Mouse (Mus musculus) heart, embryonic 10.5 days (tissue): ENCODE measurements around the gene Slc39a3. TPM values are rescaled to one million over a fixed set of nuclear protein-coding genes. Genes with fewer than 3 reads are reported as not detected.
"Not testable (repeated sequence)": the region's sequence is repeated elsewhere in the genome, so short reads cannot be mapped to it uniquely, and the experiment has no call there.

ENCODE experiments used
- DNase-seq: peaks from one replicate; pipeline ENCODE4 v3.0.0-alpha.2; 2017; ENCODE audit warnings: low spot score
- H3K27ac ChIP-seq: fragments of 300-500 bp; sonication (generic); 2 replicates; pipeline ENCODE4 v1.5.1; 2016; ENCODE audit warnings: mild to moderate bottlenecking
- H3K27me3 ChIP-seq: fragments of 300-500 bp; sonication (generic); 2 replicates; pipeline ENCODE4 v1.6.1; 2016; ENCODE audit warnings: mild to moderate bottlenecking; ENCODE audit not compliant: poor library complexity, insufficient read depth, severe bottlenecking
- H3K36me3 ChIP-seq: fragments of 300-500 bp; sonication (generic); 2 replicates; pipeline ENCODE4 v1.6.1; 2016; ENCODE audit warnings: mild to moderate bottlenecking, moderate library complexity
- H3K4me1 ChIP-seq: fragments of 300-500 bp; sonication (generic); 2 replicates; pipeline ENCODE4 v1.6.1; 2016; ENCODE audit warnings: mild to moderate bottlenecking
- H3K4me3 ChIP-seq: fragments of 300-500 bp; sonication (generic); 2 replicates; pipeline ENCODE4 v1.5.1; 2016; ENCODE audit warnings: mild to moderate bottlenecking, moderate library complexity
- H3K9me3 ChIP-seq: fragments of 300-500 bp; sonication (generic); 2 replicates; pipeline ENCODE4 v1.6.1; 2016; ENCODE audit warnings: mild to moderate bottlenecking, moderate library complexity
- WGBS: fragments of 180-500 bp; shearing (Covaris S2); methylation state at CpG from one replicate; pipeline ENCODE4 v1.1.7; 2016; 5-methylcytosine and 5-hydroxymethylcytosine counted together
- polyA plus RNA-seq: library from polyadenylated mRNA; unstranded; fragments of >200 nt; fragmentation: Nextera tagmentation; extraction: Ambion mirVana; gene quantifications from 2 replicates; pipeline ENCODE4 v1.2.1, GENCODE M21; 2016

The Slc39a3 gene
- polyA plus RNA-seq, 1 experiment from 2014 or later, result 10.7 TPM

DNA sequence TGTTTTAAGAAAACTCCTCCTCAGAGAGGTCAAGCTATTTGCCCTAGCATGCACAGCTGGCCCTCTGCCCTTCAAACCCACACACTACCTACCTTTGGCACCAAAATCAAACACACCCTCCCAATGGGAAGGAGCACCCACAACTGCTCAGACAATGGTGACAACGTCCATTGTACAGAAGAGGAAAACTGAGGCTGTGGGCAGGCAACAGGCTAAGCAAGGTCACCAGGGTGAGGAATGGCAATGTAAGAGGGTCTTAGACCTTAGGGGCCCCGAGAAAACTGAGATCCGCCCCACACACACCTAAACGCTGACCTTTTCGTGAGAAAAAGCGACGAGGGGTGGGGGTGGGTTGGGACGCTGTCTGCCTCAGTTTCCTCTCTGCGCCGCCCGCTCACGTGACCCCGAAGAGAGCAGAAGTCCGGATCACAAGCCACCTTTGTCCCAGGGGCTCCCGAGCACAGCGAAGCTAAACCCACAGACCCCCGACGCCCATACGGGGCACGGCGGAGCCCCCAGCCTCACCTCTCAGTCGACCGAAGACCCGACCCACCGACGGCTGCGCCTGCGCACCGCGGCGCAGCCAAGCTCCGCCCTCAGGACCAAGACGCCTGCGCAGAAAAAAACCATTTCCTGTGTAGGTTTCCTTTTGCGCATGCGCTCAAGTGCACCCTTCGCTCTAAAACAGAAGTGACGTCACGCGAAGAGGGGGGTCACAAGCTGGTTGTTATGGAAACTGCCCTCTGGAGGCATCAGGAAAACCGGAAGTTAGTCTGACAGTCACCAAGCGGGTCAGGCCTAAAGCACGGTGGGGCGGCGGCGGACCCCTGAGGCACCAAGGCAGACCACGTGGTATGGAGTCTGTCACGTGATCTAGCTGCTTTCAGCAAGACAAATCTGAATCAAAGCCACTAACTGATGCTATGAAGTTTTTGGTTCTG is 22.6 kb upstream of the Slc39a3 start, which contains the start of gene Sgta:
Sgta (minus strand) TSS at position 579 of the 941 bp plus-strand sequence.
- H3K36me3 ChIP-seq, result peaks cover 16% of the 10 kb centered on the region; the same call in 1 of the 2 replicates
- WGBS, result under 1% methylated on average over 48 of the region's 48 CpGs
- peaks cover 30% of the 10 kb centered on the region for H3K4me1 ChIP-seq
- peak within 1 kb of the TSS; percentile 87 for H3K4me3 ChIP-seq
- no peaks in the 10 kb centered on the region for H3K9me3 ChIP-seq
- DNase-seq, result peak; percentile 99
- H3K27ac ChIP-seq, result peak within 1 kb of the TSS; percentile 93
- H3K27me3 ChIP-seq, result no peaks in the 10 kb centered on the region

DNA sequence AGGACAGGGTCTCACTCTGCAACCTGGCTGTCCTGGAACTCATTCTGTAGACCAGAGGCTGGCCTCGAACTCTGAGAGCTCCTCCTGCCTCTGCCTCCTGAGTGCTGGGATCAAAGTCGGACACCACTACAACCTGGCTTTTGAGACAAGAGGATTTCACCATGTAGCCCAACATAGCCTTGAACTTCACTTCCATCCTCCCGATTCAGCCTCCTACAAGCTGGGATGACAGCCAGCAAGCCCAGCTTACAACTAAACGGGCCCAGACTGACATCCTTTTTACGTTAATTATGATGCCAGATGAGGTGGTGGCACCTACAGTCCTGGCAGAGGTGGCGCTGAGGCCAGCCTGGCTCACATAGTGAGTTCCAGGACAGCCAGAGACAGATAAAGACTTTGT is 21.7 kb upstream of the Slc39a3 start:
- H3K4me3 ChIP-seq, result peak overlapping the region; percentile 87

DNA sequence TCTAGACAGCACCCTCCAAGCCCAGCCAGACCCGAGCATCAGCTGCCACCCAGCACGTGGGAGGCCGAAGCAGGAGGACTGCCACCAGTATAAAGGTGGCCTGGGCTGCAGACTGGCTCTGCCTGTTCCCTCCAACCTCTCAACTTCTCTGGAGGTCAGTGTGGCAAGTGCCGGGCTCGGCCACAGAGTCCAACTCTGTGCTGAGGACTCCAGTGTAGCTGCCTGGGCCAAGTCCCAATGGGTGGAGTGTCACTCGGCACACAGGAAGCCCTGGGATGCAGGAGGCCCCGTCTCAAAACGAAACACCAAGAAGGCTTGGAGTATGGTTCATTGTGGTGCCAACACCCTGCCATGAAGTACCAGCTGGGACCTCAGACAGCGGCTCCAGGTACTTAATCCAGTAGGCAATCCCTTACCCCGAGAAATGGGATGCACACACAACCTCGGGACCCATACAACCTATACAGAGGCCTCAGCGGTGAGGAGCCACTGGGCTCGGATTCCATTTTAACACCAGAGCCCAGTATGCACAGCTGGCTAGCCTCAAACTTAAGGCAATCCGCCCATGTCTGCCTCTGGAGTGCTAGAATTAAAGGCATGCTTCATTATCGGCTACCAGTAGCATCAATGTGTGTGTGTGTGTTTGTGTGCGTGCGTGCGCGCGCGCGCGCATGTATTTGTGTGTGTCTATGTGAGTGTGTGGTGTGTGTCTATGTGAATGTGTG is 20.3 kb upstream of the Slc39a3 start:
- no peak overlapping the region for H3K4me3 ChIP-seq
- H3K36me3 ChIP-seq, result peaks cover 28% of the 10 kb centered on the region
- H3K4me1 ChIP-seq, result peaks cover 30% of the 10 kb centered on the region
- DNase-seq, result no peak
- H3K9me3 ChIP-seq, result no peaks in the 10 kb centered on the region
- H3K27ac ChIP-seq, result no peak overlapping the region
- WGBS, result 94% methylated on average over 23 of the region's 23 CpGs
- H3K27me3 ChIP-seq, result no peaks in the 10 kb centered on the region

More for the DNA sequence above, 21.7 kb upstream of the Slc39a3 start:
- Histone ChIP-seq H3K9me3 (no peaks in the 10 kb centered on the region), H3K4me1 (peaks cover 30% of the 10 kb centered on the region), H3K36me3 (peaks cover 19% of the 10 kb centered on the region; the same call in 1 of the 2 replicates), H3K27me3 (no peaks in the 10 kb centered on the region), H3K27ac (no peak overlapping the region)
- no peak for DNase-seq
- 87% methylated on average over 6 of the region's 6 CpGs for WGBS

DNA sequence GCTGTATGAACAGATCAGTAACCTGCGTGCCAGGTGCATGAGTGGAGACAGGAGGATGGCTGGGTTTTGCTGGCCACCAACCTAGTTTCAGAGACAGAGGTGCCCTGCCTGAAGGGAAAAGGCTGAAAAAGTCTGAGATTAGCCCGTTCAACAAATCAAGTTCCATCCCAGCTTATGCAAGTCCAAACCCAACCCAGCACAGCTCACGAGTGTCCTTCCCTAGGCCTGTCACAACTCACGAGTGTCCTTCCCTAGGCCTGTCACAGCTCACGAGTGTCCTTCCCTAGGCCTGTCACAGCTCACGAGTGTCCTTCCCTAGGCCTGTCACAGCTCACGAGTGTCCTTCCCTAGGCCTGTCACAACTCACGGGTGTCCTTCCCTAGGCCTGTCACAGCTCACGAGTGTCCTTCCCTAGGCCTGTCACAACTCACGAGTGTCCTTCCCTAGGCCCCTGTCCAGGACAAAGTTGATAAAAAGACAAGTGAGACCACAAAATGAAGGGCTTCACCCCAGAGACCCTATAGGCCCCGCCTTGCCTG is 18.6 kb upstream of the Slc39a3 start:
- H3K9me3 ChIP-seq, H3K27me3 ChIP-seq, DNase-seq, H3K4me3 ChIP-seq, H3K27ac ChIP-seq: not testable (repeated sequence)
- 79% methylated on average over 10 of the region's 11 CpGs for WGBS
- Histone ChIP-seq H3K36me3 (peaks cover 45% of the 10 kb centered on the region), H3K4me1 (peaks cover 34% of the 10 kb centered on the region)

DNA sequence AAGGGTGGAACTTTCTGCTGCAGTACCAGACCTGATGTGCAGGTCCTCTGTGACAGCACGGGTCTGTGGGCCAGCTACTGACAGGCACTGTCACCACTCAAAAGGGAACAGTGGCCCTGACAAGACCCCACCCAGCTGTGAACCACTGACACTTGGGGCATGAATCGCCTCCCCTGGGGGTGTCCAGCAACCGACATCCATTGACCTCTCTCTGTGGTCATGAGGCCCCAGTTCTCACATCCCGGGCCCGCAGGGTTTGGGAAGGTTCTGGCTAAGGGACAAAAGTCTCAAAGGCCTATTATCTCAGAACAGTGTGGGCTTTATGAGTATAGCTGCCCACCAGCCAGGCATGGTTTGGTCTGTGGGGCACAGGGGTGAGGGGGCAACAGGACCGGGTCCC is 17.9 kb upstream of the Slc39a3 start:
- Histone ChIP-seq H3K4me1 (peaks cover 34% of the 10 kb centered on the region), H3K27me3 (no peaks in the 10 kb centered on the region), H3K4me3 (no peak overlapping the region), H3K36me3 (peaks cover 52% of the 10 kb centered on the region), H3K9me3 (no peaks in the 10 kb centered on the region), H3K27ac (no peak overlapping the region)
- no peak for DNase-seq
- 82% methylated on average over 6 of the region's 6 CpGs for WGBS

DNA sequence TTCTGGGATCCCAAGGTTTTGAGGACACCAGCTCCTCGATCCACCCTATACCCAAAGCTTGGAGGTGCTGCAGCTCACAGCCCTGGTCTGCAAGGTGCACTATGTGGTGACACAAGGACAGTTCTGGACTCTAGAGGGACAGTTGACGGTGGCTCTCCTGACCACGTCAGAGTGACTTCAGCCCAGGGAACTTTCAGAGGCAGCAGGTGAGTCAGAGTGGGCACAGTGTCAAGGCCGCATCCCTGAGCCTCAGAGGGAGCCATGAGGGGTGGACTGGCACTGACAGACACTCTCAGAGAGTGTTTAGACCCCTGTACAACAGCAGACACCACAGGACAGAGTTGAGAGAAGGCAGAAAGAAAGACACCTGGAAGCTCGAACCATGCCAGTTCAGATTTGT is 15.4 kb upstream of the Slc39a3 start:
- peaks cover 71% of the 10 kb centered on the region for H3K36me3 ChIP-seq
- DNase-seq, result no peak
- H3K4me3 ChIP-seq, result no peak overlapping the region
- H3K9me3 ChIP-seq, result no peaks in the 10 kb centered on the region
- no peaks in the 10 kb centered on the region for H3K27me3 ChIP-seq
- H3K4me1 ChIP-seq, result peaks cover 20% of the 10 kb centered on the region
- 90% methylated on average over 5 of the region's 5 CpGs for WGBS
- H3K27ac ChIP-seq, result no peak overlapping the region

DNA sequence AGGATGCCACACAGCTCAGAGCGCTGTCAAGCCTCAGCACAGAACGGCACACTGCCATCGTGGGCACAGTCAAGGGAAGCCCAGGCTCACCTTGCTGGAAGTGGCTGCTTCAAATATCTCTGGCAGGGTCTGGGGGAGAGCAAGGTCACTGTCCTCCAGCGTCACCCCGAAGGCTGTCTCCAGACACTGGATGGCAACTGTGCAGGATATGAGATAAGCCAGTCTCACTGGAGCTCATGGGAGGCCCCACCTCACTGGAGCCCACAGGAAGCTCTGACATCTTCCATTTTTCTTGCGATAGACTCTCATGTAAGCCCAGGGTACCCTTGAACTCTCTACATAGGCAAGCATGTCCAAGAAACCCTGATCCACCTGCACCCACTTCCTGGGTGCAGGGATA is 13.9 kb upstream of the Slc39a3 start:
- no peak for DNase-seq
- Histone ChIP-seq H3K27me3 (no peaks in the 10 kb centered on the region), H3K4me1 (peaks cover 6% of the 10 kb centered on the region; the same call in 1 of the 2 replicates), H3K36me3 (peaks cover 77% of the 10 kb centered on the region), H3K27ac (no peak overlapping the region), H3K9me3 (no peaks in the 10 kb centered on the region), H3K4me3 (no peak overlapping the region)
- WGBS, result 88% methylated on average over 6 of the region's 6 CpGs

DNA sequence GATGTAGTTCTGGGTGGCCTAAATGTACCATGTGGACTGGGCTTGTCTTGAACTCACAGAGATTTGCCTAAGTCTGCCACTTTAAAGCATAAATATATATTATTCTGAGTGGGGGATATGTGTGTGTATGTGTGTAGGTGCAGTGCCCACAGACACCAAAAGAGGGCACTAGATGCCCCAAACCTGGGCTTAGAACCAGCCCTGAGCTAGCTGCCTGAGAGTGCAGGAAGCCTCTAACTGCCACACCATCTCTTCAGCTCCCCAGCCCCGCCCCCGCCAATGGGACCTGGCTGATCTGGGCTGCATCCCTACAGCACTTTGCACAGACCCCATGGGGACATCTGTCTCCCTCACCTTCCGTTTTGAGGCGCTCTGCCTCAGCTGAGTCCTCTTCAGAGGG is 13.4 kb upstream of the Slc39a3 start:
- H3K4me1 ChIP-seq, result peaks cover 4% of the 10 kb centered on the region; the same call in 1 of the 2 replicates
- H3K27me3 ChIP-seq, result no peaks in the 10 kb centered on the region
- no peak for DNase-seq
- H3K4me3 ChIP-seq, result no peak overlapping the region
- H3K27ac ChIP-seq, result no peak overlapping the region
- peaks cover 80% of the 10 kb centered on the region for H3K36me3 ChIP-seq
- WGBS, result 84% methylated on average over 4 of the region's 4 CpGs
- no peaks in the 10 kb centered on the region for H3K9me3 ChIP-seq

DNA sequence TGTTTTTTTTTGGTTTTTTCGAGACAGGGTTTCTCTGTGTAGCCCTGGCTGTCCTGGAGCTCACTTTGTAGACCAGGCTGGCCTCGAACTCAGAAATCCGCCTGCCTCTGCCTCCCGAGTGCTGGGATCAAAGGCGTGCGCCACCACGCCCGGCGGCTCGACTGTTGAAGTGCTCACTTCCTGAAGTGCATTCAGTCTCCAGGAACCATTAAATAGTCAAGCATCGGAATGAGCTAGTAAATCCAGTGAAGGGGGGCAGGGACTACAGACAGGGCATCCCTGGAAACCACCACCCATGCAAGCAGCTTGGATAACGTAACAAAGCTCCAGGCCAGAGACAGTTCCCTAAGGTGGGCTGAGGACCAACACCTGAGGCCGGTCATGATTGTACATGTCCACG is 8.0 kb upstream of the Slc39a3 start:
- H3K27me3 ChIP-seq, H3K4me1 ChIP-seq, H3K27ac ChIP-seq, H3K9me3 ChIP-seq, H3K4me3 ChIP-seq, DNase-seq: not testable (repeated sequence)
- peaks cover 80% of the 10 kb centered on the region for H3K36me3 ChIP-seq
- 91% methylated on average over 14 of the region's 14 CpGs for WGBS

DNA sequence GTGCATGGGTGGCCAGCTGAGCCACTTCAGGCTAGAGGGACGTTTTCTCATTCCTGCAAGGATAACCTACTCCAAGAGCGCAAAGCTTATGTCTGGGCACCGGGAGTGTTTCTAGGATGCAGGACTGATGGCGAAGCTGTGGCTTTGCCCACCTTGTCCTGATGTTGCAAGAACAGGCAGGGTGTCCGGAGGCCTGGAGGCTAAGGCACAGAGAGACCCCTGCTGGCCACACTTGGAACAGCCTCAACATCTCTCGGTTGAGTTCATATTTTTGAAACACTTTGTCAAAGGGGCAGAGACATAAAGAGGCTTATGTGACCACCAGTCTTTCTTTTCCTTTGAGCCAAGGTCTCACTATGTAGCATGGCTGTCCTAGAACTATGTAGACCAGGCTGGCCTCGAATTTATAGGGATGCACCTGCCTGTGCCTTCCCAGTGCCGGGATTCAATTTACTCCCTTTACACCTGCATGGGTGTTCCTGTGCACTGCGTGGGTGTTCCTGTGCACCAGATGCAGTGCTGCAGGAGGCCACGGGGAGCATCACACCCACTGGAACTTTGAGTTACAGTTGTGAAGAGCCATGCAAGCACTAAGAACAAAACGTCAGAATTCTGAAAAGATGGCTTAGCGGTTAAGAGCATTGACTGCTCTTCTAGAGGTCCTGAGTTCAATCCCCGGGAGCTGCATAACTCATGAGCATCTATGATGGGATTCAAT is 4.4 kb upstream of the Slc39a3 start:
- no peaks in the 10 kb centered on the region for H3K9me3 ChIP-seq
- peaks cover 44% of the 10 kb centered on the region for H3K36me3 ChIP-seq
- H3K4me1 ChIP-seq, result peaks cover 10% of the 10 kb centered on the region; the same call in 1 of the 2 replicates
- no peaks in the 10 kb centered on the region for H3K27me3 ChIP-seq
- peak; percentile 86 for DNase-seq
- no peak overlapping the region for H3K4me3 ChIP-seq
- no peak overlapping the region for H3K27ac ChIP-seq
- WGBS, result 35% methylated on average over 13 of the region's 13 CpGs

DNA sequence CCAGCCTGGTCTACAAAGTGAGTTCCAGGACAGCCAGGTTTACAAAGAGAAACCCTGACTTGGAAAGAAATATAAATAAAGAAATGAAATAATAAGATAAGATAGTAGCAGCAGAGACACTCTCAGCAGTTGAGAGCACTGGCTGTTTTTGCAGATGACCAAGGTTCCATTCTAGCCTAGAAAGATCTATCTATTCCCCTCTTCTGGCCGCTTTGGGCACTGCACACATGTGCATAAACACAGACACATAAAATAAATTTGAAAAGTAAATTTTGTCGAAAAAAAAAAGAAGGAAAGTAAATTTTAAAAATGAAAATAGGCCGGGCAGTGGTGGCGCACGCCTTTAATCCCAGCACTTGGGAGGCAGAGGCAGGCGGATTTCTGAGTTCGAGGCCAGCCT is 975 bp downstream of the Slc39a3 start:
- 71% methylated on average over 7 of the region's 7 CpGs for WGBS
- no peaks in the 10 kb centered on the region for H3K9me3 ChIP-seq
- DNase-seq, result no peak
- H3K4me1 ChIP-seq, result peaks cover 10% of the 10 kb centered on the region; the same call in 1 of the 2 replicates
- H3K4me3 ChIP-seq, result no peak overlapping the region
- H3K27me3 ChIP-seq, result no peaks in the 10 kb centered on the region
- no peak overlapping the region for H3K27ac ChIP-seq
- H3K36me3 ChIP-seq, result peaks cover 4% of the 10 kb centered on the region; the same call in 1 of the 2 replicates

DNA sequence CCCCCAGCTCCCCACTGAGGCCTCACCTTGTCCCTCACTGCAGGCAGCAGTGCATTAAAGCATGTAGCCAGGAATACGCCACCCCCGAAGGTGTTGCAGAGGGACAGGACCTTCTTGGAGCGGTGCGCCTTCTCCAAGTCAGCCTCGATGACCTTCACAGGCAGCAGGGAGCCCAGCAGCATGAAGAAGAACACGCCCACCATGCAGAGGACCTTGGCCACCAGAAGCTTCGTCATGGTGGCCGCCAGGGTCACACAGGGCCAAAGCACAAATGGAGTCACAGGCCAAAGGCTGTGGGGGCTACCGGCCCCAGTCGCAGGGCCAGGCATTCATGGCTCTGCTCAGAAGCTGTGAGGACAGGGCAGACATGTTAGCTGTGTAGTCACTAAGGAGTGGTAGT is 3.6 kb downstream of the Slc39a3 start:
- Histone ChIP-seq H3K27me3 (peaks cover 12% of the 10 kb centered on the region), H3K9me3 (no peaks in the 10 kb centered on the region), H3K36me3 (peaks cover 13% of the 10 kb centered on the region), H3K4me1 (peaks cover 10% of the 10 kb centered on the region; the same call in 1 of the 2 replicates), H3K4me3 (no peak overlapping the region), H3K27ac (no peak overlapping the region)
- 78% methylated on average over 10 of the region's 10 CpGs for WGBS
- no peak for DNase-seq
